Mouse (Mus musculus) urinary bladder, postnatal 25 days (tissue): ENCODE measurements around the gene Abhd14b.

Experiments used
- DNase-seq: peaks from one replicate; pipeline ENCODE4 v3.0.0; 2022; ENCODE audit warnings: low spot score

Abhd14b gene

GRCm38 (mm10) chr9:106447348-106447747 is at the start of gene Abhd14b, which contains the start of gene Abhd14a:
TSS of gene Abhd14b (plus strand) at chr9:106447459.
TSS of gene Abhd14a (minus strand) at chr9:106447678.
- peak; percentile 89 for DNase-seq

- DNase-seq = no peak
These were observed 49.5 kb upstream of the Abhd14b start for GRCm38 (mm10) chr9:106397733-106398132.

DNA sequence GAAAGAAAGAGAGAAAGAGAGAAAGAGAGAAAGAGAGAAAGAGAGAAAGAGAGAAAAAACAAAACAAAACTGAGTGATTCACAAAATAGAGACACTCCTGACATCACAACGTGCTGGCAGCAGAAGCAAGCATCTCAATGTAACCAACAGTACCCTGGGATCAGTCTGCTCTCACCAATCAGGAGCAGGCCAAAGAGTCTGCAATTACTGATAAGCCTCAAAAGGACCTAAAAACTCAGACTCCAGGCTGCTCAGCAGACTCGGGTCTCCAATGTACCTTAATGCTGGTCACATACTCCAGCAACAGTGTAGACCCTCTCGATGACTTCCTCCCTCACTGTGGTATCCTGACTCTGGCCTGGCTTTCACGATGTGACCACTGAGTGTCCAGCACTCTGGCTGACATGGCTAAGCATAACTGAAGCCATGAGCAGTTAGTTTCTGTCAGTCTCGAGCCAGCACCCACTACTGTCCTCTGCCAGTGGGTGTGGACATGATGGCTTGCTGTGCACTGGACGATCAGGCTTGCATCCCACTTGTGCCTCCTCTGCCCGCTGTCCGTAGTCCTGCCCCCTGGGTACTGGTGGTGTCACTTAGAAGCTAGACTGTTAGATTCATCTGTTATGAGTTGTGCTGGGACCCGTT is 48.5 kb upstream of the Abhd14b start:
- DNase-seq = no peak

DNA sequence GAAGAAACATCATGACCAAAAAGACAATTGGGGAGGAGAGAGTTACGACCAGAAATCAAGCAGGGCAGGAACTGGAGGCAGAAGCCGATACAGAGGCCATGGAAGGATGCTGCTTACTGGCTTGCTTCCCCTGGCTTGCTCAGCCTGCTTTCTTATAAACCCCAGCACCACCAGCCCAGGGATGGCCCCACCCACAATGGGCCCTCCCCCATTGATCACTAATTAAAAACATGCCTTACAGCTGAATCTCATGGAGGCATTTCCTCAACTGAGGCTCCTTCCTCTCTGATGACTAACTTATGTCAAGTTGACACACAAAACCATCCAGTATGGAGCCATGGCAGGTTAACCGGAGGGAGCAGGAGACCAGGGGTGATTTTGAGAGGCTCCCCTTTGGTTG is 47.5 kb upstream of the Abhd14b start:
- no peak for DNase-seq

- no peak for DNase-seq
These were observed 45.1 kb upstream of the Abhd14b start for GRCm38 (mm10) chr9:106402149-106402548.

- DNase-seq = no peak
These were observed 44.5 kb upstream of the Abhd14b start for GRCm38 (mm10) chr9:106402607-106403375.

- DNase-seq = no peak
These were observed 42.0 kb upstream of the Abhd14b start for GRCm38 (mm10) chr9:106405275-106405674.

- DNase-seq = no peak
These were observed 40.7 kb upstream of the Abhd14b start for GRCm38 (mm10) chr9:106406443-106407078.

- no peak for DNase-seq
These were observed 38.2 kb upstream of the Abhd14b start for GRCm38 (mm10) chr9:106409096-106409495.

DNA sequence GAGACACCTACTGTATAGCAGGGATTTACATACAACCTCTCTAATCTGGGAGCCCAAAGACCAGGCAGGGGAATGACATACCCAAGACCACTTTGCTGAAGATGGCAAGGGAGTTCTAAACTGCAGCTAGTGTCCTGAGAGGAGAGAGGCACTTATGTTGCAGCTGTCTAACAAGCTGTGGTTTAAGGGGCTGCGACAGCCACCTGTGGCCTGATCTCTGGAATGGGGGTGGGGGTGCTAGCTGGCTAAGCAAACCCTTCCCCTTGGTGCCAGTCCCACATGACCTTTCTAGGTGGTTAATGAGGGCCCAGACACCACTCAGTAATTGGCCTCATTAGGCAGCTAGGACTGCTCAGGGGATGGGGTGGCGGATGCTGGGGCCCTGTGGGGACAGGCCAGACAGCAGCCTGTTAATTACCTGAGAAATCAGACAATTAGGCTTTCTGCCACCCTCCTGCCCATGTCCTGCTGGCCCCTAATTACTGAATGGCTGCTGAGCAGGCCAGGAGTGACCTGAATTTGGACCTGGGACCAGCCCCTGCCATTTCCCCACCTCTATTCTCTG is 37.1 kb upstream of the Abhd14b start:
- no peak for DNase-seq

DNA sequence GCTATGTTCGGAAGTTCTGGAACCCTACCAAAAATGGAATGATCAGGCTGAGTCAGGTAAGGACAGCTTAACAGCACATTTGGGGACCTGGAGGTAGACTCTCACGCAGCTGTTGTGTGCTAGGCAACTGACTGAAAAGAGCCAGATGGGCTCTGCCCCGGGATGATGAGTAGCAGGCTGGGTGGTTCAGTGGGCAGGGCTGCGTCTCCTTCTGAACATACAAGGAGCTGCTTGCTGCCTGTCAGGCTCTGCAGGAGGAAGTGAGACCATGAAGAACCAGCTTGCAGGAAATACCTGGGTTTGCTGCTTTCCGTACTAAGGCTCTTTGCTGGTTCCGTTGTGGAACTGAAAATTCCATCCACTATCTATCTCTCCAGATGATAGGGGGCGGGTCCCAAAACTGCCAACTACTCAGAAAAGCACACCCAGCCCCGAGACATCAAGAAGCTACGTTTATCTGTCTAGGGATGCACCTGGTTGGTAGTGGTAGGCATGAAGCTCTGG is 36.1 kb upstream of the Abhd14b start:
- no peak for DNase-seq

DNA sequence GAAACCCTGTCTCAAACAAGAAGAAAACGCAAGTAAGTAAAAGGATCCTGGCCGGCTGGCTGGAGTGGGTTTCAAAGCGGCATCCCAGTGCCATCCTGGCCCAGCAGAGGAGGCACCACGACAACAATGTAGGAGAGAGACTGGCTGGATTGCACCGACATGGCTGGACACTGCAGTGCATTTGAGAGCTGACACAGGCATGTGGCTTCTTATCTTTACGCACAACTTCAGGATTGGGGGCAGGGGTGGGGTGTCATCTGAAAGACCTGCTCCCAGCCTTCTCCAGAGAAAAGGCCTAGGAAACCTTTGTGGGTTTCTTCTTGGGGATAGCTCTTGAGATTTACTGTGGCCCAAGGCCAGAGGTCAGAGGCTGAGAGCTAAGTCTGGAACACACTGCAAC is 35.5 kb upstream of the Abhd14b start:
- no peak for DNase-seq

- no peak for DNase-seq
These were observed 35.0 kb upstream of the Abhd14b start for GRCm38 (mm10) chr9:106412210-106412609.

DNA sequence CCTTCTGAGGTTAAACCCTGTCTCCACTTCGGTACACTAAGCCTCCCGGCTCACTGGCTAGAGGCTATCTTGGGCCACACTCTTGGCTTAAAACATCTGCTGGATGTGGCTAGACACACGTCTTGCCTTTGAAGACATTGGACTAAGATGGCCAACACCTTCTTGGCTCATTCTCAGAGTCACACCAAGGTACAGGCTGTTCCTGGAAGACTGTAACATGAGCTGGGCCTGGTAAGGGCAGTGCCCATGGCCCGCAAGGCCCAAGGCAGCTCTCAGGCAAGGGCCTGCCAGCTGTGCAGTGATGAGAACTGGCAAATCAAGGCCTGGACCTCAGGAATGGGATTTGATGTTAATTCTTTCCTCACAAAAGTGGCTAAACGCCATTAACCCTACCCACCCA is 33.7 kb upstream of the Abhd14b start:
- DNase-seq = no peak

GRCm38 (mm10) chr9:106416826-106417225 is 30.4 kb upstream of the Abhd14b start:
- DNase-seq = no peak

GRCm38 (mm10) chr9:106417841-106418625 is 29.2 kb upstream of the Abhd14b start:
- DNase-seq = peak; percentile 64

GRCm38 (mm10) chr9:106420608-106421007 is 26.7 kb upstream of the Abhd14b start:
- no peak for DNase-seq

- DNase-seq = no peak
These were observed 26.0 kb upstream of the Abhd14b start for GRCm38 (mm10) chr9:106421033-106421864.

DNA sequence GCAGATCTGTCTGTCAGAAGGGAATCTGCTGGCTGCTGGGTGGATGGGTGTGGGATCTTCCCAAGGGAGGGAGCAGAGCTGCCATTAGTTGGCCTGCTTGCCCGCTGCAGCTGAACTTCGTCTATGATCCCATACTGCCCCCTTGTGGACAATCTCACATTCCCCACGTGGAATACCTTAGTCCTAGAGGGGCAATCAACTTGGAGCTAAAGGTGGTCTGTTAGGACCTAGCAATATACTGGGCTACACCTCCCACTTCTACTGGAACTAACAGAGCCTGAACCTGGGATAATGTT is 25.4 kb upstream of the Abhd14b start:
- DNase-seq = peak; percentile 81

GRCm38 (mm10) chr9:106428719-106429220 is 18.5 kb upstream of the Abhd14b start:
- no peak for DNase-seq
